Mouse (Mus musculus): ENCODE results near the gene Bmp2k.

- no peak for TF ChIP-seq CTCF (IDR thresholded peaks at IDR 0.05; ENCODE audit: insufficient read depth, low read length)
- no peak for TF ChIP-seq POLR2A (IDR thresholded peaks at IDR 0.05; ENCODE audit: borderline replicate concordance, extremely low read depth, low read depth, low read length)
These were observed 63.4 kb downstream of the Bmp2k start for GRCm38 (mm10) chr5:97060864-97061263.
